Mouse (Mus musculus): ENCODE measurements around the gene Ndrg3.

The Ndrg3 gene

DNA sequence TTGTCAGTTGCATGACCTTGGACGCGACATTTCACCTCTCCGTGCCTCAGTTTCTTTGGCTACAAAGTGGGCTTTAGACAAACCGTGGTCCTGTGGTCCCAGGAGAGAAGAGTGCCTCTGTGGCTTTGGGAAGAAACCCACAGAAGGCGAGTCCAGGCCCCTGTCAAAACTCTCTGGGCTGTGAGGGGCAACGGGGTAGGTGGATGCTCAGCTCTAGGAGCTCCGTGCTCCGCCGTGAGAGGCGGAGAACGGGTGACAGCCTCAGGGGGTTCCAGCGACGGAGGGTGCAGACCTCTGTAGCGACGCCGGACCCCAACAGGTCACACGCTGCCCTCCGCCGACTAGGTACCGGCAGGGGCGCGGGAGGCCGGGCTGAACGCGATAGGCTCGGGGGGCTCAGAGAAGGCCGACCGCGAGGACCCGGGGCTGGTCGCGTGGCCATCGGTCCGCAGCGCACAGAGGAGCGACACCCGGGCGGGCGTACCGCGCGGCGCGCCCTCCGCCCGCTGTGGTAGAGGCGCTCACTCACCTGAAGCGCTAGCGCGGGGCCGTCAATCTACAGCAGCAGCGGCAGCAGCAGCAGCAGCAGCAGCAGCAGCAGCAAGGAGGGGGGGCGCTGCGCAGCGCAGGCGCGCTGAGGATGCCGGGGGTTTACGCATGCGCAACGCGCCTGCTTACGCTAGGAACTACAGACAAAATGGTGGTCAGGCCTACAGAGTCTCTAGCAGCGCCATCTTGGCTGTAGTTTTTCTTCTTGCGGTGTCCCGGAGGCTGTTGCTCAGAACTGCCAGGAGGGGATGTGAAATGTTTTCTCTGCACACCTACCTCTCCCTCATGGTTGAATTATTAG lies at the start of gene Ndrg3:
TSS of gene Ndrg3 (minus strand) at position 587 of the 850 bp plus-strand sequence.
- DNase-seq (ENCODE audit: low read depth, low spot score): peak; percentile 98

DNA sequence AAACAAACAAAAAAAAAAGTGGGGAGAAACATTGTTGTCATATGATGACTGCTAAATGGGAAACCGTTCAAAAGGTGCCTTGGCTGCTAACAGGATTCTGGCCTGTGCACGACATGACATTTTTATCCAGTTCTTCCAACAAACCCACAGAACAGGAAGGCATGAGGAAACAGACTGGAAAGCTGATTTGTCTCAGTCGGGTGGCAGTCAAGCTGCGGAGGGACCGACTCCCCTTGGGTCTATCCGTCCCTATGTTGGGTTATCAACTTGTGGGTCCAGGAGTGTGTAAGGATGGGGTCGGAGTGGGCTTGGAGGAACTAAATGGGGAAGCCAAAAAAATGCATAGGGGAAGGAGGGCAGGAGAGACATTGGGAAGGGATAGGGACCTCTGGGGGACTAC lies 49.6 kb upstream of the Ndrg3 start:
- no peak for DNase-seq (ENCODE audit: low read depth, low spot score)

GRCm38 (mm10) chr2:157040649-157041046 lies 48.8 kb upstream of the Ndrg3 start:
- no peak for DNase-seq (ENCODE audit: low read depth, low spot score)

DNA sequence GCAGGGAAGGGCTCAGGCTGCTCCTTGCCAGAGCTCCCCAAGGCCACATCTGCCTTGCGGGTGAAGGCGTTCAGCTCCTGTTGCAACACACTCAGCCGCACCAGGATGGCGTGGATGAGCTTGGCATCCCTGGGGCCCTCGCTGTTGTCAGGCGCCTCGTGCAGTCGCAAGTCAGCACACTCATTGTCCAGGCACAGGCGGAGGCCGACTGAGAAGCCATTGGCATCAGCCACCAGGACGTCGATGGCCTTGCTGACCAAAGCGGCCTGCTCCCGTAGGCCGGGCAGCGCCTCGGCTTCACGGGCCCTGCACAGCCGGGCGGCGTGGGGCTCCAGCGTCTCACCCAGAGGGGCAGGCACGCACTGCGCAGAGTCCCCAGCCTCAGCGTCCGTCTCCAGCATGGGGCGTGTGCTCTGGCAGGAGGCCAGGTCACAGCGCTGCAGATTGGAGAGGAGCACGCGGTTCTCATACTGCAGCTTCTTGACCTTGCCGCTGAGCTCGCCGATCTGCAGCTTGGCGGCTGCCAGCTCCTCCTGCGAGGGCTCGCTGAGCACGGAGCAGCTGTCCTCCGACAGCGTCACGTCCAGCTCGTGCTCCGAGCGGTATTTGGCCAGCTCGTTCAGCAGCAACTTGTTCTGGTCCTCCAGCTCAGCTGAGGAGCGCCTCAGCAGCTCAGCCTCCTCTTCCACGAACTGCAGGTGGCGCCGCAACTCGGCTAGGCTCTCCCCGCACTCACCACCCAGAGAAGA lies 48.2 kb upstream of the Ndrg3 start:
- DNase-seq (ENCODE audit: low read depth, low spot score): no peak

GRCm38 (mm10) chr2:157037303-157037702 lies 45.4 kb upstream of the Ndrg3 start:
- DNase-seq (ENCODE audit: low read depth, low spot score): no peak

GRCm38 (mm10) chr2:157036400-157036799 lies 44.5 kb upstream of the Ndrg3 start:
- DNase-seq (ENCODE audit: low read depth, low spot score): no peak

- no peak for DNase-seq (ENCODE audit: low read depth, low spot score)
Measured at GRCm38 (mm10) chr2:157035371-157035770, 43.5 kb upstream of the Ndrg3 start.

DNA sequence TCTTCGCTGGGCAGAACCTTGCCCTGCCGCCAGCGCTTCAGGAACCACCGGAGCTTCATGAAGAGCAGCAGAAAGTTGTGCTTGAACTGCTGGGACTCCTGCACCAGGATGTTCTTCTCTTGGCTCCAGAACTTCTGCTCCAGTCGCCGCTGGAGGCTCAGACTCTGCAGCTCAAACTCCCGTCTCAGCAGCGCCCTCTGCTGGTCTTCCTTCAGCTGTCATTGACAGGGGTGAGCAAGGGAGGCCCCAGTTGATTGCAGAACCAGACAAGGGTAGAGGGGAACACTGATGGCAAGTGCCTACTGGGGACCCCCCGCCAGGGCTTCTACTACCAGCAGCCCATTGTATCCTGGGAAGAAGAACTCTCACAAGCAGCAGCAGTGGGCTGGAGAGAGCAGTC lies 38.9 kb upstream of the Ndrg3 start:
- DNase-seq (ENCODE audit: low read depth, low spot score): no peak

GRCm38 (mm10) chr2:157028261-157028660 lies 36.4 kb upstream of the Ndrg3 start:
- no peak for DNase-seq (ENCODE audit: low read depth, low spot score)

DNA sequence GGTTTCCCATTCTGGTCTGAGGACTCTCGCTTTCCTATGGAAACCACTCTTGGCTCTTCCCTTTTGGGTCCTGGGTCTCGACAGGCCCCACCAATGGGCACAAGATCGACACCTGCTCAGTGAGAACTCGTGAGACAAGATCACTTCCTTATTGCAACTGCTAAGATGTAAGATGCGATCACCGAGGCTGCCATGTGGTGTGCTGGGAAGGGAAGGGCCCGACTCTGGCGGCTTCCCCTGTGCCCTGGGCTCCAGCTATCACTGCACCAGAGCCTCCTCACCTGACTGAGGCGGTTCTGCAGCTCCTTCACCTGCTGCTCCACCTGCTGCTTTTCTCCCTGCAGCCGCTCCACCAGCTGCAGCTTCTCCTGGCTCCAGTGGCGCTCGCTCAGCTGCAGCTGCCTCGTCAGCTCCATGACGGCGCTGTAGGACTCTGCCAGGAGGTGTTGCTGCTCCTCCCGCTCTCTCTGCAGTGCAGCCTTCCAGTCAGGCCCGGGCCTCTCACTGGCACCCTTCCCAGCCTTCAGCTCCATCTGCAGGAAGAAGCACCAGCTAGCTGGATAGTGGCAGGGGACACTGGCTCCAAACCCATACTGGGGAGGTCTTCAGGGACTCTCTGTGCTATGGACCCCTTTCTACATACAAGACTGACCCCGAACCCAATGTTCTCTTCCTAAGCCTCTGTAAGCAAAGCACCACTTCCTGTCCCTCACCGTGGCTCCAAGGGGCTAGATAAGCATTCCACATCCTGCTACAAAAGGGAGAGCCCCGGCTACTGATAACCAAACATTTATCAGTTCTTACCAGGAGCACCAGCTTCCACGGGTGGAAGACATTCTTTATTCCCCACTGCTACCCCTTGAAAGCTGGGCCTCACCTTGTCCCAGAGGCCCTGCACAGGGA lies 35.5 kb upstream of the Ndrg3 start:
- DNase-seq (ENCODE audit: low read depth, low spot score): no peak

DNA sequence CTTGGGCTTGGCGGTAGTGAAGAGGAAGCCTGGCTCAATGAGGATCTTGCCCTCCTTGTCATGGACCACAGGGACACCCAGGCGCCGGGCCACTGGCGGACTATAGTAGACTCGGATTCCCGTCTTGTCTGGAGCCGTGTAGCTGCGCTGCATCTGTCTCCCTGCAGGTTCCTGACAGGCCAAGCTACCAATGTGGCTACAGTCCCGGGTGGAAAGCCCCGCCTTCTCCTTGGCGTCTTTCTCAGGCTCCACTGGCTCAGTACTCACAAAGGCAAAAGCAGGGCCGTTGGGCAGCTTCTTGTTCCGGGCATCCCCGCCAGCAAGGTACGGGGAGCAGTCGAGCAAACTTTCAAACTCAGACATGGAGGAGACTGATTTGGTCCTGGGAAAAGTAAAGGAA lies 29.3 kb upstream of the Ndrg3 start:
- no peak for DNase-seq (ENCODE audit: low read depth, low spot score)

- no peak for DNase-seq (ENCODE audit: low read depth, low spot score)
Measured at GRCm38 (mm10) chr2:157019228-157019627, 27.4 kb upstream of the Ndrg3 start.

GRCm38 (mm10) chr2:157016529-157017270 lies 24.8 kb upstream of the Ndrg3 start:
- DNase-seq (ENCODE audit: low read depth, low spot score): no peak

DNA sequence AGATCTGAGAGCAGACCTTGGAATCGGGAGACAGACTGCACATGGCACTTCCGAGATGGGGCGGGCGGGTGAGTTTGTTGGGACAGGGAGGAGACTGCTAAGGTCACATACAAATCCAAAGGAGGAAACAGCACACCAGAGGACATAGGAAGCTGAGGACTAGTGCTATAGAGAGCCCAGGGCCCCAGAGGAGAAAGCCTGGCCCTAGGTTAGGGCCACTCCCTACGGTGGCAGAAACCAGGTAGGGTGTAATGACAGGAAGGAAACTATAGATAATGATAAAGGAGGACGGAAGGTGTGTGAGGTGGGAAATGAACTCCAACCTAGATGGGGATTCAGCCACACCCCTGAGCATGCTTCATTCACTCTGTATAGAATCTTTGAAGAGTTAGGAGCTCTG lies 20.5 kb upstream of the Ndrg3 start:
- DNase-seq (ENCODE audit: low read depth, low spot score): no peak

DNA sequence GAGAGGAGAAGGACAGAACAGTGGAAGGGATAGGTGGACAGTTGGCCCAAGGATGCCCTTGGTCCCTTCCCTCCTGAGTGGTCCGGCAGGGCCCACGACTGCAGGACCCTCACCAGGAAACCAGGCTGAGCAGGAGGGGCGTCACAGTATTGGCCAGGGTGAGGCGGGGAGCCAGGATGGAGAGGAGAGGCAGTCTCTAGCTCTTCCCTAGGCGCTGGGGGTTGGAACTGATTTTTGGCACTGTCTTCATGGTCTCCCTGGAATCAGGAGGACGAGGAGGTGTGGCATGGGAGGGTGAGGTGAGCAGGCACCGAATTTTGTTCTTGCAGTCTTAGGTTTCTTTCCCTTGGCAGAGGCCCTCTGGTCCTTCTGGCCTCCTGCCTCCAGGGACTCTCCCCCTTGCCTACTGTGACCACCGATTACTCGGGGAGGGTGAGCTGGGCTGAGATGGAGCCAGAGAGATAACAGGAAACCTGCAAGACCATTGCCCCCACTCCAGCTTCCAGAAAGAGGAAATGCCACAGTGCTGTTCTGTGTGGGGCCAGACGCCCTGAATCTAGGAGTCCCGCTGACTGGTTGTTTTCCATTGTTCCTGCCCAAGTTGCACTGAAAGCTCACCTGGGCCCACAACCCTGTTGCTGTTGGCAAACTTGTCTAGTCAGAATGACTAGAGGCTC lies 18.9 kb upstream of the Ndrg3 start:
- no peak for DNase-seq (ENCODE audit: low read depth, low spot score)

GRCm38 (mm10) chr2:157010121-157010520 lies 18.3 kb upstream of the Ndrg3 start:
- DNase-seq (ENCODE audit: low read depth, low spot score): no peak

DNA sequence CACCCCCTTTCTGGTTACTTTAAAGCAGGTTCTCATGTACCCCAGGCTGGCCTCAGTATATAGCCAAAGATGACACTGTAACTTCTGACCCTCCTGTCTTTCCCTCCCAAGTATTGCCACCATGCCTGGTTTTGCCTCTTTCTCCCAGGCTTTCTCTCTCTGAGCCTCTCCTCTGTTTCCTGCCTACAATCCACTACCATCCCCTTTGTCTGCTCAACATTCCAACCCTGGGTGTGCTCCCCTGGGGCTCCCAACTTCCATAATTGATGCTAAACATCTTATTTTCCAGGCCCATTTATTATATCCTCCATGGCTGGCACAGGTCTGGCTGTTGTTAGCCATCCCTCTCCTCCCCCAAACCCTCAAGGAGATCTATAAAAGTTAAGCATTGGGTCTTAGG lies 16.7 kb upstream of the Ndrg3 start:
- DNase-seq (ENCODE audit: low read depth, low spot score): no peak

- no peak for DNase-seq (ENCODE audit: low read depth, low spot score)
Measured at GRCm38 (mm10) chr2:157007234-157007596, 15.4 kb upstream of the Ndrg3 start.

DNA sequence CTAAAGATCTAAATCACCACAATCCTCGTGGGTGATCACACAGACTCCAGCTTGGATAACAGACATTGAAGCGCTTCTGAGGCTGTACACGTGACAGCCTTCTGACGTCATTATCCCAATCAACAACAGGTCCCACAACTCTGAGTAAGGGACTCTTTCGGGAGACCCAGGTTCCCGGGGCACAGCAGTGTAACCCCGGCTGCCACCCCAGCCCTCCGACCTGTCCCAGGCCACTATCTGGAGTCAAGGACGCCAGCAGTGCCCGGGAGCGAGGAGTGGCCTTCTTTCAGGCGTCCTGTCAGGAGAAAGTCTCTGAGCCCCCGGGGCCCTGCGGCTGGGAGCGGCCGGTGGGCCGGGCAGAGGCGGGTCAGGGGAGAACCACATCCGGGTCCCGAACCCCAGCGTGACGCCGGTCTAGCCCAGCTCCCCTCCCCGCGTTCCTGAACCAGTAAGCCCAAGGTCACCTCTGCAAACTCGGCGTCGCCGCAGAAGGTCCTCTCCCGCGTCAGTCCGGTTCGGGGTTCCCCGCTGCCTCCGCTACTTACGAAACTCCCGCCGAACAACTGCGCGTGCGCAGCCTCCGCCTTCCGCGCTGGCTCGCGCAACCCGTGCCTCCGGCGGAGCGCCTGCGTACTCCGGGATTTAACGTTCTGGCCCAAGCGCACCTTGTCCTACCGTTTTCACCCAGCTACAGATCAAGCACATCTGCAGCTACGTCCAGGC lies 14.8 kb upstream of the Ndrg3 start, which contains the start of gene Dsn1:
TSS of gene Dsn1 (minus strand) at position 644 of the 723 bp plus-strand sequence.
- peak; percentile 64 for DNase-seq (ENCODE audit: low read depth, low spot score)

- no peak for DNase-seq (ENCODE audit: low read depth, low spot score)
Measured at GRCm38 (mm10) chr2:157002321-157002720, 10.5 kb upstream of the Ndrg3 start.
